Mouse (Mus musculus) liver, adult 2 months (tissue): ENCODE measurements around the gene Phf6. TPM values are rescaled to one million over a fixed set of nuclear protein-coding genes. Genes with fewer than 3 reads are reported as not detected.
A peak's percentile ranks its signal among the peaks of the same experiment; 100 is the strongest.
"Not testable (repeated sequence)": the region's sequence is repeated elsewhere in the genome, so short reads cannot be mapped to it uniquely, and the experiment has no call there.

ENCODE experiments used
- DNase-seq: peaks from one replicate; pipeline ENCODE4 v3.0.0-alpha.2; 2011; ENCODE audit warnings: low read depth, low spot score; ENCODE audit errors: extremely low read depth
- H3K27ac ChIP-seq: fragments of 200-500 bp; replicated peaks from 2 replicates; pipeline ENCODE4 v1.5.1; 2012; ENCODE audit warnings: low read depth, mild to moderate bottlenecking, control low read depth, inconsistent platforms, low read length; ENCODE audit not compliant: insufficient read depth
- H3K27me3 ChIP-seq: fragments of 200-500 bp; 2 replicates; pipeline ENCODE4 v1.6.1; 2012; ENCODE audit warnings: mild to moderate bottlenecking, moderate library complexity, low read length, inconsistent platforms; ENCODE audit not compliant: control insufficient read depth, insufficient read depth
- H3K36me3 ChIP-seq: fragments of 200-500 bp; 2 replicates; pipeline ENCODE4 v1.6.1; 2012; ENCODE audit warnings: low read length, inconsistent platforms; ENCODE audit not compliant: control insufficient read depth, insufficient read depth
- H3K4me1 ChIP-seq: fragments of 200-500 bp; 2 replicates; pipeline ENCODE4 v1.6.1; 2011; ENCODE audit warnings: low read length; ENCODE audit not compliant: control insufficient read depth, insufficient read depth
- H3K4me3 ChIP-seq: fragments of 200-500 bp; 2 replicates; pipeline ENCODE4 v1.5.1; 2011; ENCODE audit warnings: low read depth, mild to moderate bottlenecking, control low read depth, low read length, moderate library complexity; ENCODE audit not compliant: insufficient read depth
- H3K79me2 ChIP-seq: fragments of 200-500 bp; 2 replicates; pipeline ENCODE4 v1.6.1; 2012; ENCODE audit warnings: inconsistent platforms, mild to moderate bottlenecking, low read length, moderate library complexity; ENCODE audit not compliant: control insufficient read depth, insufficient read depth
- H3K9ac ChIP-seq: fragments of 200-500 bp; 2 replicates; pipeline ENCODE4 v1.6.1; 2012; ENCODE audit warnings: low read depth, mild to moderate bottlenecking, control low read depth, inconsistent platforms, low read length
- CTCF ChIP-seq: fragments of 200-500 bp; IDR thresholded peaks from 2 replicates; pipeline ENCODE4 v1.5.1; 2011; ENCODE audit warnings: low read depth, low read length, control low read depth
- POLR2A ChIP-seq: fragments of 200-500 bp; IDR thresholded peaks from 2 replicates; pipeline ENCODE4 v1.6.1; 2011; ENCODE audit warnings: low read length, control low read depth; ENCODE audit not compliant: insufficient read depth; ENCODE audit errors: extremely low read depth
- whole genome bisulfite sequencing: fragments of 180-500 bp; shearing (Covaris S2); methylation state at CpG from one replicate; pipeline ENCODE4 v1.1.7; 2018; 5-methylcytosine and 5-hydroxymethylcytosine counted together
- polyA plus RNA-seq: library from polyadenylated mRNA; depleted of rRNA; stranded (reverse); fragments of >200 nt; gene quantifications from 2 replicates; pipeline ENCODE4 v1.2.3, GENCODE M21; 2012; rRNA removed
- total RNA-seq: library from RNA; depleted of rRNA; stranded (reverse); fragments of >200 nt; gene quantifications from 2 replicates; pipeline ENCODE4 v1.2.3, GENCODE M21; 2014; rRNA removed

Phf6 gene
- total RNA-seq: 4.5 and 5.7 TPM in 2 replicates
- 0.80 and 0.90 TPM in 2 replicates for polyA plus RNA-seq

- TF ChIP-seq CTCF (no peak), POLR2A (no peak)
- Histone ChIP-seq H3K4me1 (no peaks in the 10 kb centered on the region), H3K27ac (peak within 1 kb of the TSS; percentile 88), H3K9ac (peak within 1 kb of the TSS; percentile 94), H3K36me3 (no peaks in the 10 kb centered on the region), H3K4me3 (peak within 1 kb of the TSS; percentile 100), H3K79me2 (peaks cover 3% of the 10 kb centered on the region; the same call in 1 of the 2 replicates), H3K27me3 (no peaks in the 10 kb centered on the region)
- 2% methylated on average over 31 of the region's 54 CpGs for WGBS
- DNase-seq: peak; percentile 73
Measured at GRCm38 (mm10) chrX:52911587-52912371, at the start of gene Phf6. Gene Phf6, plus strand, starts transcription at chrX:52912266.

- no peaks in the 10 kb centered on the region for H3K79me2 ChIP-seq
- H3K4me3 ChIP-seq: no peak overlapping the region
- H3K9ac ChIP-seq: no peak overlapping the region
- WGBS: 60% methylated on average over 2 of the region's 2 CpGs
- H3K36me3 ChIP-seq: no peaks in the 10 kb centered on the region
- TF ChIP-seq CTCF: peak; percentile 44
- no peak for TF ChIP-seq POLR2A
- H3K27me3 ChIP-seq: no peaks in the 10 kb centered on the region
- H3K27ac ChIP-seq: no peak overlapping the region
- no peaks in the 10 kb centered on the region for H3K4me1 ChIP-seq
- DNase-seq: peak; percentile 35
Measured at GRCm38 (mm10) chrX:52864126-52864525, 47.9 kb upstream of the Phf6 start.

GRCm38 (mm10) chrX:52898486-52898885 is 13.6 kb upstream of the Phf6 start:
- WGBS: 81% methylated on average over 14 of the region's 27 CpGs
- H3K27ac ChIP-seq, DNase-seq, H3K27me3 ChIP-seq, H3K36me3 ChIP-seq, H3K79me2 ChIP-seq, H3K9ac ChIP-seq, H3K4me1 ChIP-seq, H3K4me3 ChIP-seq: not testable (repeated sequence)

- no peaks in the 10 kb centered on the region for H3K36me3 ChIP-seq
- TF ChIP-seq CTCF: no peak
- TF ChIP-seq POLR2A: no peak
- peak overlapping the region; percentile 100 for H3K4me3 ChIP-seq
- no peak for DNase-seq
- peak overlapping the region; percentile 88 for H3K27ac ChIP-seq
- H3K9ac ChIP-seq: peak overlapping the region; percentile 94
- H3K27me3 ChIP-seq: no peaks in the 10 kb centered on the region
- H3K79me2 ChIP-seq: peaks cover 3% of the 10 kb centered on the region; the same call in 1 of the 2 replicates
- H3K4me1 ChIP-seq: no peaks in the 10 kb centered on the region
- WGBS: 0% methylated on average over 18 of the region's 26 CpGs
Measured at GRCm38 (mm10) chrX:52912372-52912728, 284 bp downstream of the Phf6 start.

GRCm38 (mm10) chrX:52912826-52913701 is 998 bp downstream of the Phf6 start:
- H3K27ac ChIP-seq: peak overlapping the region; percentile 58; the same call in 1 of the 2 replicates
- under 1% methylated on average over 31 of the region's 31 CpGs for WGBS
- H3K9ac ChIP-seq: peak overlapping the region; percentile 77
- DNase-seq: peak; percentile 38
- no peak for TF ChIP-seq CTCF
- no peak for TF ChIP-seq POLR2A
- H3K27me3 ChIP-seq: no peaks in the 10 kb centered on the region
- peaks cover 3% of the 10 kb centered on the region; the same call in 1 of the 2 replicates for H3K79me2 ChIP-seq
- no peaks in the 10 kb centered on the region for H3K4me1 ChIP-seq
- H3K4me3 ChIP-seq: peak overlapping the region; percentile 100
- no peaks in the 10 kb centered on the region for H3K36me3 ChIP-seq
